Mouse (Mus musculus) MEL (cell line): ENCODE measurements around the gene Prpf40a. TPM values are rescaled to one million over a fixed set of nuclear protein-coding genes. Genes with fewer than 3 reads are reported as not detected.

ENCODE experiments used
- DNase-seq: peaks from one replicate; pipeline ENCODE4 v3.0.0; 2011; ENCODE audit warnings: low read depth, low spot score
- H3K27ac ChIP-seq: 2 replicates; pipeline ENCODE4 v1.5.1; 2012; ENCODE audit warnings: low read depth, mild to moderate bottlenecking, control low read depth, low read length, moderate library complexity; ENCODE audit not compliant: control insufficient read depth
- H3K27me3 ChIP-seq, 2 experiments: fragments of 150-350 bp in 1 of 2; sonication (generic) in 1 of 2; 2 replicates each; pipeline ENCODE4 v1.6.1; 2012; ENCODE audit warnings: low read length in 2 of 2, mild to moderate bottlenecking in 2 of 2, improper control_type of control experiment in 1 of 2, moderate library complexity in 1 of 2; ENCODE audit not compliant: insufficient read depth in 2 of 2, control insufficient read depth in 1 of 2
- H3K36me3 ChIP-seq, 2 experiments: 2 replicates each; pipeline ENCODE4 v1.6.1; 2012 to 2014; ENCODE audit warnings: low read length in 2 of 2, improper control_type of control experiment in 1 of 2, inconsistent platforms in 1 of 2, mild to moderate bottlenecking in 1 of 2; ENCODE audit not compliant: insufficient read depth in 2 of 2, control insufficient read depth in 1 of 2
- H3K4me1 ChIP-seq, 2 experiments: fragments of 150-350 bp in 1 of 2; sonication (generic) in 1 of 2; 2 replicates each; pipeline ENCODE4 v1.6.1; 2012; ENCODE audit warnings: low read length in 2 of 2, improper control_type of control experiment in 1 of 2, mild to moderate bottlenecking in 1 of 2; ENCODE audit not compliant: insufficient read depth in 2 of 2, control insufficient read depth in 1 of 2
- H3K4me3 ChIP-seq, 2 experiments: fragments of 150-350 bp in 1 of 2; sonication (generic) in 1 of 2; 2 replicates each; pipeline ENCODE4 v1.5.1; 2012; ENCODE audit warnings: low read depth in 2 of 2, low read length in 2 of 2, mild to moderate bottlenecking in 2 of 2, moderate library complexity in 2 of 2, control low read depth in 1 of 2, improper control_type of control experiment in 1 of 2; ENCODE audit not compliant: control insufficient read depth in 1 of 2, insufficient read depth in 1 of 2
- H3K79me2 ChIP-seq: 2 replicates; pipeline ENCODE4 v1.6.1; 2012; ENCODE audit warnings: mild to moderate bottlenecking, low read length, moderate library complexity; ENCODE audit not compliant: control insufficient read depth, poor library complexity, insufficient read depth
- H3K9ac ChIP-seq: 2 replicates; pipeline ENCODE4 v1.6.1; 2012; ENCODE audit warnings: low read depth, mild to moderate bottlenecking, control low read depth, low read length, moderate library complexity; ENCODE audit not compliant: control insufficient read depth, poor library complexity, severe bottlenecking
- H3K9me3 ChIP-seq: fragments of 150-350 bp; sonication (generic); replicated peaks from 2 replicates; pipeline ENCODE4 v1.6.1; 2012; ENCODE audit warnings: mild to moderate bottlenecking, low read length, improper control_type of control experiment, moderate library complexity; ENCODE audit not compliant: insufficient read depth
- BHLHE40 ChIP-seq: IDR thresholded peaks from 2 replicates; pipeline ENCODE4 v1.6.1; 2012; ENCODE audit warnings: low read depth, mild to moderate bottlenecking, inconsistent platforms, low read length, improper control_type of control experiment, borderline replicate concordance
- E2F4 ChIP-seq: IDR thresholded peaks from 2 replicates; pipeline ENCODE4 v1.6.1; 2011; ENCODE audit warnings: low read depth, low read length, improper control_type of control experiment, borderline replicate concordance
- ELF1 ChIP-seq: IDR thresholded peaks from 2 replicates; pipeline ENCODE4 v1.6.1; 2014; ENCODE audit warnings: low read depth, mild to moderate bottlenecking, inconsistent platforms, low read length, improper control_type of control experiment, moderate library complexity
- EP300 ChIP-seq, 2 experiments: IDR thresholded peaks; 2 replicates each; pipeline ENCODE4 v1.6.1; 2011; ENCODE audit warnings: improper control_type of control experiment in 2 of 2, low read length in 2 of 2, low read depth in 1 of 2, mild to moderate bottlenecking in 1 of 2
- ETS1 ChIP-seq: IDR thresholded peaks from 2 replicates; pipeline ENCODE4 v1.6.1; 2012; ENCODE audit warnings: low read depth, mild to moderate bottlenecking, inconsistent platforms, low read length, improper control_type of control experiment, moderate library complexity
- HCFC1 ChIP-seq: IDR thresholded peaks from 2 replicates; pipeline ENCODE4 v1.6.1; 2012; ENCODE audit warnings: low read depth, mild to moderate bottlenecking, inconsistent platforms, low read length, improper control_type of control experiment, moderate library complexity
- KAT2A ChIP-seq: conservative IDR thresholded peaks from 2 replicates; pipeline ENCODE4 v1.6.1; 2012; ENCODE audit warnings: low read depth, low read length, improper control_type of control experiment, inconsistent platforms
- MAFK ChIP-seq: IDR thresholded peaks from 2 replicates; pipeline ENCODE4 v1.6.1; 2011; ENCODE audit warnings: low read depth, mild to moderate bottlenecking, low read length, improper control_type of control experiment, borderline replicate concordance
- MAX ChIP-seq: IDR thresholded peaks from 2 replicates; pipeline ENCODE4 v1.6.1; 2011; ENCODE audit warnings: low read length, improper control_type of control experiment
- MAZ ChIP-seq: IDR thresholded peaks from 2 replicates; pipeline ENCODE4 v1.6.1; 2012; ENCODE audit warnings: low read depth, mild to moderate bottlenecking, inconsistent platforms, low read length, improper control_type of control experiment
- MXI1 ChIP-seq: IDR thresholded peaks from 2 replicates; pipeline ENCODE4 v1.6.1; 2011; ENCODE audit warnings: mild to moderate bottlenecking, low read depth, low read length, improper control_type of control experiment
- MYC ChIP-seq: IDR thresholded peaks from 2 replicates; pipeline ENCODE4 v1.6.1; 2011; ENCODE audit warnings: low read depth, mild to moderate bottlenecking, low read length, improper control_type of control experiment, moderate library complexity
- NELFE ChIP-seq: IDR thresholded peaks from 2 replicates; pipeline ENCODE4 v1.6.1; 2011; ENCODE audit warnings: low read depth, low read length, improper control_type of control experiment
- POLR2AphosphoS5 ChIP-seq: IDR thresholded peaks from 2 replicates; pipeline ENCODE4 v1.6.1; 2012; ENCODE audit warnings: low read depth, borderline replicate concordance, mild to moderate bottlenecking, inconsistent platforms, low read length, moderate library complexity, mixed read lengths
- RAD21 ChIP-seq: IDR thresholded peaks from 2 replicates; pipeline ENCODE4 v1.6.1; 2011; ENCODE audit warnings: mild to moderate bottlenecking, low read depth, low read length, improper control_type of control experiment
- SIN3A ChIP-seq: IDR thresholded peaks from 2 replicates; pipeline ENCODE4 v1.6.1; 2012; ENCODE audit warnings: low read length, improper control_type of control experiment, inconsistent platforms
- TCF12 ChIP-seq: IDR thresholded peaks from 2 replicates; pipeline ENCODE4 v1.6.1; 2014; ENCODE audit warnings: low read depth, mild to moderate bottlenecking, inconsistent platforms, low read length, improper control_type of control experiment, moderate library complexity
- UBTF ChIP-seq: IDR thresholded peaks from 2 replicates; pipeline ENCODE4 v1.6.1; 2012; ENCODE audit warnings: low read depth, mild to moderate bottlenecking, inconsistent platforms, low read length, improper control_type of control experiment, moderate library complexity, borderline replicate concordance; ENCODE audit not compliant: insufficient read depth
- USF1 ChIP-seq: IDR thresholded peaks from 2 replicates; pipeline ENCODE4 v1.6.1; 2014; ENCODE audit warnings: low read depth, mild to moderate bottlenecking, inconsistent platforms, low read length, improper control_type of control experiment, moderate library complexity
- USF2 ChIP-seq, 2 experiments: IDR thresholded peaks; 2 replicates each; pipeline ENCODE4 v1.6.1; 2011 to 2012; ENCODE audit warnings: improper control_type of control experiment in 2 of 2, low read length in 2 of 2, borderline replicate concordance in 1 of 2, inconsistent platforms in 1 of 2, low read depth in 1 of 2, mild to moderate bottlenecking in 1 of 2; ENCODE audit not compliant: insufficient read depth in 1 of 2
- ZNF384 ChIP-seq: IDR thresholded peaks from 2 replicates; pipeline ENCODE4 v1.6.1; 2012; ENCODE audit warnings: low read depth, mild to moderate bottlenecking, inconsistent platforms, low read length, improper control_type of control experiment
- polyA plus RNA-seq, 2 experiments: library from polyadenylated mRNA; stranded (reverse) in 1 of 2; unstranded in 1 of 2; fragments of >175 nt in 1 of 2; fragments of >200 nt in 1 of 2; gene quantifications; 2 replicates each; pipeline versions ENCODE4 v1.2.1 to v1.2.4; 2012; ENCODE audit warnings: low replicate concordance in 2 of 2, low read depth in 1 of 2; ENCODE audit not compliant: insufficient read length in 2 of 2, insufficient read depth in 1 of 2, missing spikeins in 1 of 2
- total RNA-seq: library from RNA; depleted of rRNA; stranded (reverse); fragments of 300-350 nt; gene quantifications from 2 replicates; pipeline ENCODE4 v1.2.3, GENCODE M21; 2012

Prpf40a gene
- total and polyA plus RNA-seq, 3 experiments: 82.9 to 98.5 (median 94.9) TPM

- no peak for TF ChIP-seq MAZ
- TF ChIP-seq EP300 (IDR thresholded peaks at IDR 0.05; ENCODE audit: low read depth in 1 of 2, low read length in 2 of 2): peak; percentile 31 to 61; a peak in 3 of 4 replicates
- peak; percentile 43; the same call in 1 of the 2 replicates for TF ChIP-seq TCF12
- TF ChIP-seq ELF1: no peak
- TF ChIP-seq MAX: peak; percentile 46; the same call in 1 of the 2 replicates
- peak; percentile 37; the same call in 1 of the 2 replicates for TF ChIP-seq MXI1
- 0 out of 2 replicates have a peak, but pooled peaks have one; percentile 33 for TF ChIP-seq MYC
These were observed 9.2 kb upstream of the Prpf40a start (continued) for GRCm38 (mm10) chr2:53200164-53200885.

GRCm38 (mm10) chr2:53199203-53199602, 8.1 kb upstream of the Prpf40a start:
- H3K27me3 ChIP-seq: no peaks in the 10 kb centered on the region
- no peak overlapping the region for H3K4me3 ChIP-seq
- H3K27ac ChIP-seq: 0 out of 2 replicates have a peak overlapping the region, but pooled peaks have one; percentile 36
- H3K79me2 ChIP-seq: peaks cover 12% of the 10 kb centered on the region
- TF ChIP-seq KAT2A (no peak), NELFE (no peak), HCFC1 (no peak), ZNF384 (peak; percentile 82), MAZ (no peak)
- H3K4me1 ChIP-seq: peaks cover 6% of the 10 kb centered on the region in 2 experiments; a peak in 3 of 4 replicates
- H3K36me3 ChIP-seq: peaks cover 15 to 39% of the 10 kb centered on the region in 2 experiments
- no peak for DNase-seq
- no peaks in the 10 kb centered on the region for H3K9me3 ChIP-seq
- no peak overlapping the region for H3K9ac ChIP-seq

- TF ChIP-seq MAFK: no peak
- no peak for TF ChIP-seq RAD21
- TF ChIP-seq ZNF384: no peak
- TF ChIP-seq POLR2AphosphoS5: no peak
- TF ChIP-seq HCFC1: no peak
- TF ChIP-seq SIN3A: no peak
- no peak for TF ChIP-seq BHLHE40
- no peak for TF ChIP-seq USF1
- no peak for TF ChIP-seq TCF12
- TF ChIP-seq UBTF: no peak
- no peak for TF ChIP-seq E2F4
- TF ChIP-seq ETS1: no peak
- no peak for TF ChIP-seq MYC
- no peak for TF ChIP-seq USF2 (IDR thresholded peaks at IDR 0.05; ENCODE audit: borderline replicate concordance in 1 of 2, insufficient read depth in 1 of 2, low read depth in 1 of 2, low read length in 2 of 2)
- Histone ChIP-seq H3K4me3 (no peak overlapping the region), H3K36me3 (peaks cover 14 to 46% of the 10 kb centered on the region in 2 experiments)
These were observed 5.3 kb upstream of the Prpf40a start for GRCm38 (mm10) chr2:53196431-53196830.

More at GRCm38 (mm10) chr2:53196431-53196830, 5.3 kb upstream of the Prpf40a start:
- DNase-seq: no peak
- H3K4me1 ChIP-seq: peaks cover 6 to 13% of the 10 kb centered on the region in 2 experiments; a peak in 3 of 4 replicates
- H3K27ac ChIP-seq: no peak overlapping the region
- H3K9me3 ChIP-seq: no peaks in the 10 kb centered on the region
- H3K9ac ChIP-seq: no peak overlapping the region
- H3K27me3 ChIP-seq: no peaks in the 10 kb centered on the region
- peaks cover 27% of the 10 kb centered on the region for H3K79me2 ChIP-seq
